Mouse (Mus musculus): ENCODE results near the gene Sel1l3. TPM values are rescaled to one million over a fixed set of nuclear protein-coding genes. Genes with fewer than 3 reads are reported as not detected.

The Sel1l3 gene
- total and polyA plus RNA-seq, 3 experiments: 0.28 to 0.76 (median 0.34) TPM

DNA sequence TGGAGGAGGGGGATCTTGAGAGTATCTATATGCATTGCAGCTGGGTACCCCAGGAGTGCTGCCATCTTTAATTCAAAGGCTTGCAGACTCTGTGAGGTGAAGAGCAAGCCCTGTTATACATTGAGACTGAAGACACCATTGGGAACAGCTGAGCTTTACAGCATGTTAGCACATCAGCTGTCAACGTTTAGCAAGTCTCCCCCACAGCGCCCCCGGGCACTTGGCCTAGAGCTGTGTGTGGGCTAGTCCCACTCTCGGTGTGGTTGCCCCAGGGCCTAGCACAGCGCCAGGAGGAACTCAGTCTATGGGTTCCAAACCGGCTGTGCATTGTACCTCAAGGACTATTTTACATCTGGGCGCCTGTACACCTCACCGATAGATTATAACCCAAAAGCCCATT lies 51.3 kb downstream of the Sel1l3 start:
- no peak for DNase-seq (ENCODE audit: extremely low read depth)
- Histone ChIP-seq H3K36me3 (replicated peaks in 1 of 2; ENCODE audit: control insufficient read depth in 1 of 2, insufficient read depth in 1 of 2, low read length in 1 of 2) (no peaks in the 10 kb centered on the region), H3K27me3 (replicated peaks) (no peaks in the 10 kb centered on the region), H3K79me2 (replicated peaks; ENCODE audit: control insufficient read depth, extremely low read depth, insufficient read depth, poor library complexity, severe bottlenecking) (no peaks in the 10 kb centered on the region), H3K27ac (ENCODE audit: insufficient read depth, low read depth) (no peak overlapping the region), H3K4me1 (ENCODE audit: control insufficient read depth in 1 of 2, insufficient read depth in 2 of 2) (peaks cover 0 to 8% of the 10 kb centered on the region in 2 experiments; a peak in 2 of 4 replicates), H3K4me2 (ENCODE audit: insufficient read depth, low read depth, poor library complexity, severe bottlenecking) (no peak overlapping the region), H3K9ac (ENCODE audit: insufficient read depth, low read depth) (no peak overlapping the region), H3K9me3 (replicated peaks; ENCODE audit: low read length) (no peaks in the 10 kb centered on the region), H3K4me3 (replicated peaks in 1 of 3; ENCODE audit: low read depth in 2 of 3, low read length in 2 of 3, poor library complexity in 1 of 3) (no peak overlapping the region)
- in situ Hi-C loops (cut with MboI; ENCODE audit: low pct_ligation_motif_present, low pct_unique_long_range_greater_than_20kb, low sequenced_read_pairs) (no loop called here), dilution Hi-C loops (cut with MboI; ENCODE audit: extremely low pct_ligation_motif_present, extremely low pct_unique_long_range_greater_than_20kb, low sequenced_read_pairs) (no loop called here)
- TF ChIP-seq ZNF384 (IDR thresholded peaks at IDR 0.05; ENCODE audit: low read depth, low read length) (no peak), MXI1 (IDR thresholded peaks at IDR 0.05; ENCODE audit: low read depth, low read length) (no peak), MYC (IDR thresholded peaks at IDR 0.05; ENCODE audit: low read depth, low read length) (no peak), MAFK (IDR thresholded peaks at IDR 0.05; ENCODE audit: insufficient replicate concordance, low read length) (no peak), MEF2A (IDR thresholded peaks at IDR 0.05; ENCODE audit: borderline replicate concordance, low read depth, low read length) (no peak), CHD1 (IDR thresholded peaks at IDR 0.05; ENCODE audit: low read depth, low read length) (no peak), ZC3H11A (IDR thresholded peaks at IDR 0.05; ENCODE audit: low read depth, low read length) (no peak), ZKSCAN1 (IDR thresholded peaks at IDR 0.05; ENCODE audit: borderline replicate concordance, low read depth, low read length) (no peak), CHD2 (IDR thresholded peaks at IDR 0.05; ENCODE audit: low read length) (no peak), ETS1 (conservative IDR thresholded peaks at IDR 0.05; ENCODE audit: low read depth, low read length) (no peak), UBTF (IDR thresholded peaks at IDR 0.05; ENCODE audit: low read depth, low read length) (no peak), BHLHE40 (IDR thresholded peaks at IDR 0.05; ENCODE audit: low read depth, low read length) (no peak), NELFE (IDR thresholded peaks at IDR 0.05; ENCODE audit: low read depth, low read length) (no peak), JUN (IDR thresholded peaks at IDR 0.05; ENCODE audit: insufficient read depth, low read depth, low read length) (no peak), IRF4 (IDR thresholded peaks at IDR 0.05; ENCODE audit: low read depth, low read length) (no peak), SMC3 (IDR thresholded peaks at IDR 0.05; ENCODE audit: low read depth, low read length) (no peak), ZMIZ1 (IDR thresholded peaks at IDR 0.05; ENCODE audit: low read depth, low read length) (no peak), ELF1 (IDR thresholded peaks at IDR 0.05; ENCODE audit: low read depth, low read length) (no peak)

GRCm38 (mm10) chr5:53161506-53162186 lies 52.1 kb downstream of the Sel1l3 start:
- H3K4me2 ChIP-seq (ENCODE audit: insufficient read depth, low read depth, poor library complexity, severe bottlenecking): no peak overlapping the region
- no peaks in the 10 kb centered on the region for H3K79me2 ChIP-seq (replicated peaks; ENCODE audit: control insufficient read depth, extremely low read depth, insufficient read depth, poor library complexity, severe bottlenecking)
- in situ Hi-C loops (cut with MboI; ENCODE audit: low pct_ligation_motif_present, low pct_unique_long_range_greater_than_20kb, low sequenced_read_pairs) (no loop called here), dilution Hi-C loops (cut with MboI; ENCODE audit: extremely low pct_ligation_motif_present, extremely low pct_unique_long_range_greater_than_20kb, low sequenced_read_pairs) (no loop called here)
- no peaks in the 10 kb centered on the region for H3K27me3 ChIP-seq (replicated peaks)
- no peaks in the 10 kb centered on the region for H3K36me3 ChIP-seq (replicated peaks in 1 of 2; ENCODE audit: control insufficient read depth in 1 of 2, insufficient read depth in 1 of 2, low read length in 1 of 2)
- no peak overlapping the region for H3K9ac ChIP-seq (ENCODE audit: insufficient read depth, low read depth)
- no peak for TF ChIP-seq PAX5 (IDR thresholded peaks at IDR 0.05; ENCODE audit: low read length)
- no peak for TF ChIP-seq UBTF (IDR thresholded peaks at IDR 0.05; ENCODE audit: low read depth, low read length)
- no peak for TF ChIP-seq RAD21 (IDR thresholded peaks at IDR 0.05; ENCODE audit: low read depth, low read length)
- no peak for TF ChIP-seq MXI1 (IDR thresholded peaks at IDR 0.05; ENCODE audit: low read depth, low read length)
- TF ChIP-seq JUND (conservative IDR thresholded peaks at IDR 0.05; ENCODE audit: low read depth, low read length): no peak
- TF ChIP-seq CHD2 (IDR thresholded peaks at IDR 0.05; ENCODE audit: low read length): no peak
- TF ChIP-seq ETS1 (conservative IDR thresholded peaks at IDR 0.05; ENCODE audit: low read depth, low read length): no peak
- TF ChIP-seq ZC3H11A (IDR thresholded peaks at IDR 0.05; ENCODE audit: low read depth, low read length): no peak
- TF ChIP-seq USF2 (conservative IDR thresholded peaks at IDR 0.05; ENCODE audit: low read depth, low read length): no peak
- no peak for TF ChIP-seq E2F4 (IDR thresholded peaks at IDR 0.05; ENCODE audit: insufficient replicate concordance, low read depth, low read length)
- no peak for TF ChIP-seq MAZ (IDR thresholded peaks at IDR 0.05; ENCODE audit: low read depth, low read length)
- no peak for TF ChIP-seq BHLHE40 (IDR thresholded peaks at IDR 0.05; ENCODE audit: low read depth, low read length)
- TF ChIP-seq CTCF (conservative IDR thresholded peaks at IDR 0.05 in 1 of 2, IDR thresholded peaks at IDR 0.05 in 1 of 2; ENCODE audit: low read depth in 2 of 2, low read length in 2 of 2): no peak
- no peak for TF ChIP-seq TBP (conservative IDR thresholded peaks at IDR 0.05; ENCODE audit: low read depth, low read length)
- TF ChIP-seq NRF1 (IDR thresholded peaks at IDR 0.05; ENCODE audit: low read depth, low read length): no peak
- no peak for TF ChIP-seq MAFK (IDR thresholded peaks at IDR 0.05; ENCODE audit: insufficient replicate concordance, low read length)
- TF ChIP-seq ZNF384 (IDR thresholded peaks at IDR 0.05; ENCODE audit: low read depth, low read length): no peak
- TF ChIP-seq RCOR1 (conservative IDR thresholded peaks at IDR 0.05; ENCODE audit: low read depth, low read length): no peak
- TF ChIP-seq TCF12 (IDR thresholded peaks at IDR 0.05; ENCODE audit: low read depth, low read length): no peak
- no peak overlapping the region for H3K27ac ChIP-seq (ENCODE audit: insufficient read depth, low read depth)
- no peak overlapping the region for H3K4me3 ChIP-seq (replicated peaks in 1 of 3; ENCODE audit: low read depth in 2 of 3, low read length in 2 of 3, poor library complexity in 1 of 3)
- DNase-seq (ENCODE audit: extremely low read depth): no peak
- H3K4me1 ChIP-seq (ENCODE audit: control insufficient read depth in 1 of 2, insufficient read depth in 2 of 2): peaks cover 0 to 8% of the 10 kb centered on the region in 2 experiments; a peak in 2 of 4 replicates
- H3K9me3 ChIP-seq (replicated peaks; ENCODE audit: low read length): no peaks in the 10 kb centered on the region

All from CH12.LX (cell line).